Mouse (Mus musculus) CH12.LX (cell line): Measurements from ENCODE around the gene Olfr272. TPM values are rescaled to one million over a fixed set of nuclear protein-coding genes. Genes with fewer than 3 reads are reported as not detected.

Experiments used
- DNase-seq: peaks from one replicate; pipeline ENCODE4 v3.0.0-alpha.2; 2013; ENCODE audit errors: extremely low read depth
- H3K27ac ChIP-seq: 2 replicates; pipeline ENCODE4 v1.5.1; 2012; ENCODE audit warnings: low read depth, mild to moderate bottlenecking, control low read depth, moderate library complexity; ENCODE audit not compliant: insufficient read depth
- H3K27me3 ChIP-seq: replicated peaks from 2 replicates; pipeline ENCODE3; 2012; ENCODE audit warnings: inconsistent platforms
- H3K36me3 ChIP-seq, 2 experiments: replicated peaks in 1 of 2; 2 replicates each; pipeline versions ENCODE3 to v1.6.1; 2012; ENCODE audit warnings: inconsistent platforms in 1 of 2, low read length in 1 of 2, mild to moderate bottlenecking in 1 of 2, mixed read lengths in 1 of 2, moderate library complexity in 1 of 2; ENCODE audit not compliant: control insufficient read depth in 1 of 2, insufficient read depth in 1 of 2
- H3K4me1 ChIP-seq, 2 experiments: 2 replicates each; pipeline ENCODE4 v1.6.1; 2012; ENCODE audit warnings: inconsistent platforms in 1 of 2, moderate library complexity in 1 of 2; ENCODE audit not compliant: insufficient read depth in 2 of 2, control insufficient read depth in 1 of 2
- H3K4me2 ChIP-seq: 2 replicates; pipeline ENCODE4 v1.6.1; 2012; ENCODE audit warnings: low read depth, mild to moderate bottlenecking, control low read depth; ENCODE audit not compliant: poor library complexity, insufficient read depth, severe bottlenecking
- H3K4me3 ChIP-seq, 3 experiments: fragments of 150-350 bp in 1 of 3; sonication (generic) in 1 of 3; replicated peaks in 1 of 3; 2 replicates each; pipeline versions ENCODE3 to v1.5.1; 2011 to 2012; ENCODE audit warnings: low read depth in 2 of 3, low read length in 2 of 3, mild to moderate bottlenecking in 2 of 3, moderate library complexity in 2 of 3, control low read depth in 1 of 3, improper control_type of control experiment in 1 of 3, inconsistent platforms in 1 of 3, mixed read lengths in 1 of 3; ENCODE audit not compliant: poor library complexity in 1 of 3
- H3K79me2 ChIP-seq: replicated peaks from 2 replicates; pipeline ENCODE4 v1.6.1; 2012; ENCODE audit warnings: mild to moderate bottlenecking, moderate library complexity; ENCODE audit not compliant: control insufficient read depth, poor library complexity, insufficient read depth, severe bottlenecking; ENCODE audit errors: extremely low read depth
- H3K9ac ChIP-seq: 2 replicates; pipeline ENCODE4 v1.6.1; 2012; ENCODE audit warnings: low read depth, mild to moderate bottlenecking, control low read depth, moderate library complexity; ENCODE audit not compliant: insufficient read depth
- H3K9me3 ChIP-seq: replicated peaks from 2 replicates; pipeline ENCODE3; 2012; ENCODE audit warnings: low read length, inconsistent platforms, mixed read lengths
- CHD2 ChIP-seq: IDR thresholded peaks from 2 replicates; pipeline ENCODE4 v1.6.1; 2011; ENCODE audit warnings: low read length, improper control_type of control experiment
- E2F4 ChIP-seq: IDR thresholded peaks from 2 replicates; pipeline ENCODE4 v1.6.1; 2011; ENCODE audit warnings: low read depth, low read length, improper control_type of control experiment; ENCODE audit not compliant: insufficient replicate concordance
- ELF1 ChIP-seq: IDR thresholded peaks from 2 replicates; pipeline ENCODE4 v1.6.1; 2014; ENCODE audit warnings: low read depth, mild to moderate bottlenecking, inconsistent platforms, low read length, improper control_type of control experiment
- HCFC1 ChIP-seq: IDR thresholded peaks from 2 replicates; pipeline ENCODE4 v1.6.1; 2012; ENCODE audit warnings: low read depth, mild to moderate bottlenecking, inconsistent platforms, low read length, improper control_type of control experiment
- JUN ChIP-seq: IDR thresholded peaks from 2 replicates; pipeline ENCODE4 v1.6.1; 2011; ENCODE audit warnings: low read depth, mild to moderate bottlenecking, low read length, improper control_type of control experiment, moderate library complexity; ENCODE audit not compliant: insufficient read depth
- JUND ChIP-seq: conservative IDR thresholded peaks from 2 replicates; pipeline ENCODE4 v1.6.1; 2011; ENCODE audit warnings: low read depth, low read length, improper control_type of control experiment
- MEF2A ChIP-seq: IDR thresholded peaks from 2 replicates; pipeline ENCODE4 v1.6.1; 2014; ENCODE audit warnings: low read depth, mild to moderate bottlenecking, inconsistent platforms, low read length, improper control_type of control experiment, borderline replicate concordance
- NELFE ChIP-seq: IDR thresholded peaks from 2 replicates; pipeline ENCODE4 v1.6.1; 2011; ENCODE audit warnings: low read depth, low read length, improper control_type of control experiment
- USF2 ChIP-seq: conservative IDR thresholded peaks from 2 replicates; pipeline ENCODE4 v1.6.1; 2011; ENCODE audit warnings: low read depth, low read length, improper control_type of control experiment
- ZKSCAN1 ChIP-seq: IDR thresholded peaks from 2 replicates; pipeline ENCODE4 v1.6.1; 2012; ENCODE audit warnings: low read depth, inconsistent platforms, low read length, improper control_type of control experiment, borderline replicate concordance
- ZMIZ1 ChIP-seq: IDR thresholded peaks from 2 replicates; pipeline ENCODE4 v1.6.1; 2012; ENCODE audit warnings: low read depth, mild to moderate bottlenecking, inconsistent platforms, low read length, improper control_type of control experiment
- dilution Hi-C: fragments of 300-500 bp; cut with MboI; formaldehyde crosslinking; loops from 2 replicates; pipeline ENCODE4 v1.14.3; 2020; ENCODE audit warnings: low sequenced_read_pairs; ENCODE audit not compliant: extremely low pct_unique_long_range_greater_than_20kb, extremely low pct_ligation_motif_present
- in situ Hi-C: fragments of 300-500 bp; cut with MboI; formaldehyde crosslinking; loops from 3 replicates; pipeline ENCODE4 v1.14.3; 2019; ENCODE audit warnings: low sequenced_read_pairs, low pct_ligation_motif_present, low pct_unique_long_range_greater_than_20kb, mixed read lengths
- polyA plus RNA-seq: library from polyadenylated mRNA; unstranded; fragments of >175 nt; gene quantifications from 2 replicates; pipeline ENCODE4 v1.2.1, GENCODE M21; 2012; ENCODE audit warnings: low read depth; ENCODE audit not compliant: insufficient read length
- total RNA-seq, 2 experiments: library from RNA; depleted of rRNA; stranded (reverse); fragments of 300-350 nt in 1 of 2; fragments of >200 nt in 1 of 2; gene quantifications; 2 replicates each; pipeline ENCODE4 v1.2.3; 2012 to 2014

The Olfr272 gene
- total and polyA plus RNA-seq, 3 experiments = not detected

- Histone ChIP-seq H3K27me3 (no peaks in the 10 kb centered on the region), H3K79me2 (no peaks in the 10 kb centered on the region), H3K9me3 (no peaks in the 10 kb centered on the region), H3K4me3 (no peak overlapping the region), H3K4me2 (no peak overlapping the region), H3K27ac (no peak overlapping the region)
- in situ Hi-C loops = no loop called here
- DNase-seq = no peak
- no peak for TF ChIP-seq JUN
- TF ChIP-seq E2F4 = no peak
- TF ChIP-seq HCFC1 = no peak
- no peak for TF ChIP-seq NELFE
- no peak for TF ChIP-seq MEF2A
- no peak for TF ChIP-seq ELF1
- no peak for TF ChIP-seq ZKSCAN1
- no peak for TF ChIP-seq USF2
- no peak for TF ChIP-seq JUND
- no peak for TF ChIP-seq CHD2
- no peak for TF ChIP-seq ZMIZ1
- TF ChIP-seq, all 38 proteins: peak for 0
- dilution Hi-C loops = no loop called here
- H3K4me1 ChIP-seq = peaks cover 0 to 24% of the 10 kb centered on the region in 2 experiments; a peak in 2 of 4 replicates
- no peaks in the 10 kb centered on the region for H3K36me3 ChIP-seq
- H3K9ac ChIP-seq = no peak overlapping the region
Observed at GRCm38 (mm10) chr4:52864156-52864555, 54.8 kb downstream of the Olfr272 start.

Other genes starting within 250 kb of the Olfr272 start
- not detected in 2 replicates for gene Olfr275, start 104.6 kb downstream of the Olfr272 start, total RNA-seq (2012; rRNA removed)
- gene Olfr275, start 104.6 kb downstream of the Olfr272 start, total RNA-seq (2014; rRNA removed) = not detected in 2 replicates
- gene Olfr275, start 104.6 kb downstream of the Olfr272 start, polyA plus RNA-seq = not detected in 2 replicates
- not detected in 2 replicates for gene Olfr273, start 59.9 kb downstream of the Olfr272 start, total RNA-seq (2012; rRNA removed)
- gene Olfr273, start 59.9 kb downstream of the Olfr272 start, total RNA-seq (2014; rRNA removed) = not detected in 2 replicates
- gene Olfr273, start 59.9 kb downstream of the Olfr272 start, polyA plus RNA-seq = not detected in 2 replicates
- not detected in 2 replicates for gene Olfr270, start 45.4 kb upstream of the Olfr272 start, total RNA-seq (2012; rRNA removed)
- gene Olfr270, start 45.4 kb upstream of the Olfr272 start, total RNA-seq (2014; rRNA removed) = not detected in 2 replicates
- not detected in 2 replicates for gene Olfr270, start 45.4 kb upstream of the Olfr272 start, polyA plus RNA-seq
- gene Nipsnap3a, start 70.1 kb upstream of the Olfr272 start, total RNA-seq (2012; rRNA removed) = not detected in 2 replicates
- not detected in 2 replicates for gene Nipsnap3a, start 70.1 kb upstream of the Olfr272 start, total RNA-seq (2014; rRNA removed)
- not detected in 2 replicates for gene Nipsnap3a, start 70.1 kb upstream of the Olfr272 start, polyA plus RNA-seq
- 29.7 and 33.7 TPM in 2 replicates for gene Nipsnap3b, start 92.7 kb upstream of the Olfr272 start, total RNA-seq (2012; rRNA removed)
- 89.1 and 97.4 TPM in 2 replicates for gene Nipsnap3b, start 92.7 kb upstream of the Olfr272 start, total RNA-seq (2014; rRNA removed)
- gene Nipsnap3b, start 92.7 kb upstream of the Olfr272 start, polyA plus RNA-seq = 70.9 and 82.4 TPM in 2 replicates
- gene Abca1, start 240.7 kb upstream of the Olfr272 start, total RNA-seq (2012; rRNA removed) = 0.08 and 0.13 TPM in 2 replicates
- 0.35 and 0.46 TPM in 2 replicates for gene Abca1, start 240.7 kb upstream of the Olfr272 start, total RNA-seq (2014; rRNA removed)
- 0.46 and 0.55 TPM in 2 replicates for gene Abca1, start 240.7 kb upstream of the Olfr272 start, polyA plus RNA-seq